Mouse (Mus musculus) liver, postnatal 0 days (tissue): ENCODE results near the gene Il6.
"Not testable (repeated sequence)": the region's sequence is repeated elsewhere in the genome, so short reads cannot be mapped to it uniquely, and the experiment has no call there.

Source experiments
- CTCF ChIP-seq: sonication (generic); IDR thresholded peaks from 2 replicates; pipeline ENCODE4 v1.5.1; 2016; ENCODE audit warnings: antibody characterized with exemption, low read depth
- EP300 ChIP-seq: IDR thresholded peaks from 2 replicates; pipeline ENCODE4 v1.6.1; 2016; ENCODE audit warnings: antibody characterized with exemption, low read depth, mild to moderate bottlenecking

DNA sequence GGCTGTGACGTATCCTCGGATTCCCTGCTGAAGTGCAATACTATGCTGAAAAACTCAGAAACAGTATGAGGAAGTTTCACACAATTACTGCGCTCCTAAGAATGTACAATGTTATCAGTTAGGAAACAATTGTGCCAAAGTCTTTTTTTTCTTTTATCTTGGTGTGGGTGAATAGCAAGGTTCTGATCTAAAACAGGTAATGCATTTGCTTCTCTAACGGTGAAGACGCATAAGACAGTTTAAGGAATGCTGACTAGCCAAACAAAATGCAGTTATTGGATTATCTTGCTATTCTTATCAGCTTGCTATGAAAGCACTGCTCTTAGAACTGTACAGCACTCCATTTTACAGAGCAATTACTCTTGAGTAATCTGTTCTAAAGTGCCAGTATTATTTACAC lies 26.4 kb downstream of the Il6 start:
- TF ChIP-seq EP300, CTCF: not testable (repeated sequence)
